Mouse (Mus musculus) cerebellum, adult 2 months (tissue): ENCODE measurements at regions not wholly inside any gene's neighbourhood (a gene's known extent, or its start where the extent isn't known, plus 50 kb on each side); places are given as distances from the start of the nearest gene placed in this dataset.

Experiments used
- CTCF ChIP-seq: fragments of 200-500 bp; IDR thresholded peaks from 2 replicates; pipeline ENCODE4 v1.5.1; 2011; ENCODE audit warnings: low read depth, mild to moderate bottlenecking, control low read depth, low read length, moderate library complexity, borderline replicate concordance; ENCODE audit not compliant: insufficient read depth
- POLR2A ChIP-seq: fragments of 200-500 bp; IDR thresholded peaks from 2 replicates; pipeline ENCODE4 v1.6.1; 2011; ENCODE audit warnings: low read length, control low read depth, borderline replicate concordance; ENCODE audit not compliant: insufficient read depth

- TF ChIP-seq POLR2A (no peak), CTCF (no peak)
Measured at GRCm38 (mm10) chr5:4689130-4689529, 68.7 kb downstream of the Fzd1 start.
